Mouse (Mus musculus) heart, postnatal 25 days (tissue): ENCODE measurements at regions not wholly inside any gene's neighbourhood (a gene's known extent, or its start where the extent isn't known, plus 50 kb on each side); places are given as distances from the start of the nearest gene placed in this dataset.
A peak's percentile ranks its signal among the peaks of the same experiment; 100 is the strongest.

ENCODE experiments used
- DNase-seq: peaks from one replicate; pipeline ENCODE4 v3.0.0; 2022; ENCODE audit warnings: low spot score
- intact Hi-C: fragments of 180-260 bp; cut with DNase I; formaldehyde crosslinking; loops from one replicate; pipeline ENCODE4 v1.15.1; 2025

GRCm38 (mm10) chr13:47298010-47298409 is 175.6 kb downstream of the Rnf144b start:
- no peak for DNase-seq
- intact Hi-C loops = no loop called here

DNA sequence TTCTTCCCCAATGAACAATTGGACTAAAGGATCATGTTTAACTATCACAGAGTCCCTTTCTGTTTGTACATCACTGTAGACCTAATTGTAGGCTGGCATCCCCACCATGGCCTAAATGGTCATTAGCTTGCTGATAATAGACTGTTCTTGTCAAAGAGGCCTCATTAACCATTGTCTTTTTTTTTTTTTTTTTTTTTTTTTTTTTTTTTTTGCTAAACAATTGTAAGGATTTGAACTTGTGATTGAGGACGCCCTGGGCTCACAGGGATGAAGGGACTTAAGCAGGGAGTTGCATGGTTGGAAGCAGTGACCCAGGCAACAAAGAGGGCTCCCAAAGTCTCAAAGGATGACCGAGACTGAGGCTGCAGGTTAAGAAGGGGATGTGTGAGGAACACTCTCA is 178.0 kb downstream of the Rnf144b start:
- intact Hi-C loops = no loop called here
- DNase-seq = no peak

- DNase-seq = no peak
- intact Hi-C loops = loop anchor here (1.0 kb wide), 1 partner anchor 1163 kb away; no protein-coding TSS in a partner anchor
These were observed 178.6 kb downstream of the Rnf144b start for GRCm38 (mm10) chr13:47301070-47301469.

- no peak for DNase-seq
- intact Hi-C loops = no loop called here
These were observed 187.0 kb downstream of the Rnf144b start for GRCm38 (mm10) chr13:47309492-47309891.

DNA sequence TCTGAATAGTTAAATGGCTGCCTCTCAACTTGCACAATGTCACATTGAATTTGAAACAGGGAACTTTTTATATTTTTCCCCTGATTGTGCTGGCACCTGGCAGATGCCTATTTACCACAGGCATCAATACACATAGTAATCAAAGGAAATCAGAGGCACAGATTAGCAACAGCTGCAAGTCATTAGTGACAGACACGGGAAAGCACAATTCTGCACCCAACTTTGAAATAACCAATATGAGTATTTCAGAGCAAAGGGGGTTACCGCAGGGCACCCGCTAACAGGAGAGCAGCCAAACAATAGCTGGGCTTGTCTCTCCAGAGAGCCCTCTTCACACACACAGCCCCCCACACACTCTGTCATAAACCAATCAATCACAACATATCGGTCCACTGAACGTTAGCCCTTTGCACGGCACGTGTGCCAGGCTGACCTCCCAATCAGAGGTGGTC is 188.3 kb downstream of the Rnf144b start:
- no peak for DNase-seq
- intact Hi-C loops = no loop called here

GRCm38 (mm10) chr13:47319549-47319948 is 197.1 kb downstream of the Rnf144b start:
- no peak for DNase-seq
- intact Hi-C loops = no loop called here

GRCm38 (mm10) chr13:47321876-47322275 is 199.4 kb downstream of the Rnf144b start:
- intact Hi-C loops = no loop called here
- DNase-seq = no peak

DNA sequence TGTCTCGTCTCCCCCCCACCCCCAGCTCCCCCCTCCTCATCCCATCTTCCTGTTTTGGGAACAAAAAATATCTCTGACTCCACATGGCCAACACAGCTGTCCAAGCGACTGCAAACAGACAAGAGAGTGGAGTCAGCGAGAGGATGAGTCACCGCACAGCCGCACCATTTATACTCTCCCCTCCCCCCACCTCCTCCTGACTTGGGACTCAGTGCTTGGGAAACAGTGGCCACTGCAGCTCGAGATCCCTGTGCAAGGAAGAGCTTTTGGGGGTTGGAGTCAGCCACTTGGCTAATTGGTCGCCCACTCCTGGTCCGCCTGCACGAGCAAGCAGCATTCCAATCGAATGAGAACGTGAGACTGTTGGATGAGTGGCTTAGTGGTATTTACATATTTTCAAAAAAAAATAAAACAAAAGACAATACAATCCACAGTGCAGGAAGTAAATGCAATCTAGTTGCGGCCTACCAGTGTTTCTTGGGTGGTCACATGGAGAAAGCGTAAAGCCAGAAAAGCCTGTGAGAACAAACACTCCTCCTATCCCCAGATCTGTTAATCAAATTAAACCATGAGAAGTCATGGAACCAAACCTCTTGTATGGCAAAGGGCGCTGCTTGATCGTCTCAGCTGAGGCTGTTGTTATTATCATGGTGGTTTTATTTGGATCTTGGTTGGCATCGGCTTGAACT is 213.7 kb downstream of the Rnf144b start:
- DNase-seq = peak; percentile 40
- intact Hi-C loops = no loop called here

DNA sequence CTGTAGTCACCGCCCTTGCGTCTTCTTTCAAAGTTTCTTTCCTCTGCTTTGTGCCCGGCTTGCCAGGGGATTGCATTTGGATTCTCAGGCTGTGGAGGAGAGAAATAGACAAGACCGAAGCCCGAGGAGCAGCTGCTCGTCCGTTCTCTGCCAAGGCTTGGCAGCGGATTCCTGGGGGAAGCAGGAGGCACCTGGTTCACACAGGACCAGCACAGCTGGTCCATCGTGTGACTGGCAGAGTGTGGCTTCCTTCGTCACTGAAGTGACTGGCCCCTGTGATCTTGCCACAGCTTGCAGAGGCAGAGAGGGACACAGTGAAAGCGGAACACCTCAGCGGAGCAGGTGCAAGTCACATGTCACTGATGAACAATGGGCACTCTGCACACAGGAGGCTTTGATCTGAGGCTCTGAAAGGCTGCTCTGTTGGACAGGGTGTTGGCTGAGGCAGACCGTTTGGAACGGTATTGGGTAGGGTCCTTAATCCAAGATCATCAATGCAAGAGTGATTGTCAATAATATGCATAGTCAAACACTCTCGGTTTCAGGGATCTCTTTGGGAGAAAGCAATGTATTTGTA is 214.5 kb downstream of the Rnf144b start:
- DNase-seq = no peak
- intact Hi-C loops = no loop called here

- intact Hi-C loops = no loop called here
- no peak for DNase-seq
These were observed 217.0 kb downstream of the Rnf144b start for GRCm38 (mm10) chr13:47339411-47339810.

DNA sequence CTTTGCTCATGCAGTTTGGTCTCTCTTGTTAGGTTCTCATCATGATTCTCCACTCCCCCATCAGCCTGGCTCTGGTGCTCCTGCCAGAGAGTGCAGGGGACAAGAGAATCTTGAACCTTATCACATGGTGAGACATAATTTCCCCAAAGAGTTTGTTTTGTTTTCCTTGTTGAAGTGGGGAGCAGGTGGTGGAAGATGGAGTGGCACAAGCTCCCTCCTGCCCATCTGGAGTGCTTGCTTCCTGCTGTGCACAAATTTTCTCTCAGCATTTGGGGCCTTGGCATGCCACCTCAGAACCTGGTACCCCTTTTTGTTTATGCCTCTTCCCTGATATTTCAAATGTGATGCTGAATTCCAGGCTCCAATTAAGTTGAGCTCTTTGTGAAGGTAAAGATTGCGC is 219.9 kb downstream of the Rnf144b start:
- no peak for DNase-seq
- intact Hi-C loops = no loop called here

- DNase-seq = no peak
- intact Hi-C loops = no loop called here
These were observed 223.1 kb downstream of the Rnf144b start for GRCm38 (mm10) chr13:47345576-47345975.

DNA sequence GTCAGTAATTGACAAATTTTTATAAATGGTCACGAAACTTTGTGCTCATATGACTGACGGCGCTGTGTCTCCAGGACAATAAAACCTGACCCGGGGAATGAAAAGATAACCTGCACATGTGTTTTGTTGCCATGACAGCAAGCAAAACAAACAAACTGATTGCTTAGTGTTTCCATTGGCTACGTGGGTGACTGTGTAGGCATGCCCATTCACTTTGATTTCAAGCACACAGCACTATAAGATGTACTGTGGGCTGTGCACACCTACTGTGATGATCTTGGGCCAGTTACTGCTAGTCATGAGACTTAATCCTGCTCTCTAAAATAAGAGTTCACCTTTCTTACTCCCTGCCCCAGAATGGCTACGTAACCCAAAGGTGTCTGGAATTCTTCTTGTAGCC is 225.4 kb downstream of the Rnf144b start:
- intact Hi-C loops = no loop called here
- no peak for DNase-seq

DNA sequence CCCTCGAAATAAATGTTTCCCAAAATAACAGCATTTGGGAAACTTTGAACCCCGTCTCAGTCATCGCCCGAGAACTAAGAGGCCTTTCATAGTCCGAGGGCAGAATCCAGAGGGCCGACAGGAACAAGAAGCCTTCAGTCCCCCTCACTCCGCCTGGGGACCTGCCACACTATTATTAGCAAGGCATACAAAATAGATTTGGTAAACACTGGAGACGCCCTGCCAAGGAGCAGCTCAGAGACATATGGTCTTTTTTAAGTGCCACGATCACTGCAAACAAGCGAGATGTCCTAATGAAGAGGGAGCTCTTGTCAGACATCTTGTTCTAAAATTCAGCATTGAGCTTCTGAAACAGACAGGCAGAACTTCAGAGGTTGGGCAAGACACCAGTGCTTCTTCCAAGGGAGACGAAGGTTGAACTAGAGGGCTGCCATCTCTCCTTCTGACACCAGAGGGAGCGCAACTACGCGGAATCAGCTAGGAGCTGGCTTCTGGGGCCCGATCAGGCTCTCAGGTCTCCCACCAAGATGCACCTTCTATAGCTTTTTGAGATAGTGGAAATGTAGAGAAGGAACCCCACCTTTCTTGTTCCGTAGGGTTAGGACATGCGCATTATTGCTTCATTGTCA is 226.2 kb downstream of the Rnf144b start:
- intact Hi-C loops = loop anchor here (1.0 kb wide), 1 partner anchor 1116 kb away; no protein-coding TSS in a partner anchor
- peak; percentile 36 for DNase-seq

DNA sequence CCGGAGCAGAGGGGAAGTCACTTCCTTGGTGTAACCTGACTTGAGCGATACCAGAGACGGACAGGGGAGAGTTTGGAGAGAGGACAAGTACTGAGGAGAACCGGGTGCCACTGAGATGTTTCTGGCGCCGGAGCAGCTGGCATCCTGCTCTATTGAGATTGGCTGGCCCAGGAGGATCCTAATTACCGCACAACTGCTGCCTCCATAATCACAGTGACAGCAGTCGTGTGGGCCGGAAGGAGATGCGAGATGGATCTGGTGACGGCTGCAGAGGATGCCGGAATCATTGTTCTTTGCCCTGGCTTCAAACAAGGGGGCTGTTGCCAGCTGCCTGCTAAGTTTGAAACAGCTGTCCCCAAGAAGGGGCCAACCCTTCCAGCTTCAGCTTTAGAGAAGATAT is 232.0 kb downstream of the Rnf144b start:
- DNase-seq = no peak
- intact Hi-C loops = loop anchor here (5.0 kb wide), 1 partner anchor 918 kb away; no protein-coding TSS in a partner anchor

GRCm38 (mm10) chr13:47355169-47355568 is 232.7 kb downstream of the Rnf144b start:
- intact Hi-C loops = no loop called here
- DNase-seq = no peak

DNA sequence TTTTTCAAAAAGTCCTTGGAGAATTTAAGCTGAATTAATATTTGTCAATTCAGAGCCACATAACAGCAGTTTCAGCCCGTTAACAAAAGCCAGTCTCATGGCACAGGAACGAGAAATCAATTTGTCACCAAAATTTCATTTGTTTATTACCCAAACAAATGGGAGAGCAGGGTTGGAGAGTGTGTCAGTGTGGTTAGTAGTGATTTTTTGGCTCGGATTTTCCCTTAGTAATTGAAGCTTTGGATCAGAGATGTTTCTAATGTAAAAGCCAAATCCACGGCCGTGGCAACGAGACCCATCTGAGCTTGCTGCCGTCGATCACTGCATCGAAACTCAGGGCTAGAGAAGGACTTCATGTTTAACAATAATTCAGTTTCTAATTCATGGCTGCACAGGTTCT is 236.5 kb downstream of the Rnf144b start:
- no peak for DNase-seq
- intact Hi-C loops = no loop called here

- intact Hi-C loops = no loop called here
- no peak for DNase-seq
These were observed 243.3 kb downstream of the Rnf144b start for GRCm38 (mm10) chr13:47365776-47366175.

GRCm38 (mm10) chr13:47368041-47368823 is 245.8 kb downstream of the Rnf144b start:
- intact Hi-C loops = no loop called here
- no peak for DNase-seq

GRCm38 (mm10) chr13:47374583-47374982 is 252.1 kb downstream of the Rnf144b start:
- DNase-seq = no peak
- intact Hi-C loops = no loop called here

DNA sequence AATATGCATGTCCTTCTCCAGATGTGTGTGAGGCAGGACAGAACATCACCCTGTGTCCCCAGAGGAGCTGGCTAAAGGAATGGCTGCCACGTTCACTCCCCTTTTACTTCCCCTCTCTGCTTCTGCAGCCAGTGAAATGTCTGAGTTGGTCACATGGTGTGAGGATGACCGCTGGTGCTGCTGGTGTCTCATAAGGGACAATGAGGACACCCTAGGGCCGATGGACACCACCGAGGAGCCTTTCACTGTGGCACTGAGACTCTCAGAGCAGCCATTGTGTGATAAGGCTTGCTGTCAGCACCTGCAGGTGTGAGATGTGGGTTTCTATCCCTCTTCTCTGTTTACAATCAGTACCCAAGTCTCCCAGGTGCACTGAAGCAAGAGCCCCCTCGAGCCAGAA is 268.6 kb downstream of the Rnf144b start:
- intact Hi-C loops = no loop called here

More for the DNA sequence above, 268.6 kb downstream of the Rnf144b start:
- DNase-seq = no peak
